Mouse (Mus musculus) small intestine, adult 2 months (tissue): ENCODE results near the gene Eif3a. TPM values are rescaled to one million over a fixed set of nuclear protein-coding genes. Genes with fewer than 3 reads are reported as not detected.

ENCODE experiments used
- H3K27ac ChIP-seq: fragments of 200-500 bp; 2 replicates; pipeline ENCODE4 v1.5.1; 2012; ENCODE audit warnings: low read depth, low read length, control low read depth, inconsistent platforms; ENCODE audit not compliant: insufficient read depth
- H3K27me3 ChIP-seq: fragments of 200-500 bp; 2 replicates; pipeline ENCODE4 v1.6.1; 2012; ENCODE audit warnings: mild to moderate bottlenecking, moderate library complexity, low read length, inconsistent platforms; ENCODE audit not compliant: control insufficient read depth, insufficient read depth
- H3K36me3 ChIP-seq: fragments of 200-500 bp; 2 replicates; pipeline ENCODE4 v1.6.1; 2012; ENCODE audit warnings: mild to moderate bottlenecking, low read length, control low read depth, inconsistent platforms; ENCODE audit not compliant: control insufficient read depth, insufficient read depth
- H3K4me1 ChIP-seq: fragments of 200-500 bp; 2 replicates; pipeline ENCODE4 v1.6.1; 2012; ENCODE audit warnings: low read length, inconsistent platforms, mixed read lengths; ENCODE audit not compliant: control insufficient read depth, insufficient read depth, insufficient read length
- H3K4me3 ChIP-seq: fragments of 200-500 bp; 2 replicates; pipeline ENCODE4 v1.5.1; 2012; ENCODE audit warnings: low read depth, mild to moderate bottlenecking, control low read depth, inconsistent platforms, low read length, moderate library complexity
- CTCF ChIP-seq: fragments of 200-500 bp; IDR thresholded peaks from 2 replicates; pipeline ENCODE4 v1.5.1; 2012; ENCODE audit warnings: low read depth, mild to moderate bottlenecking, control low read depth, inconsistent platforms, low read length, moderate library complexity, mixed read lengths; ENCODE audit not compliant: insufficient replicate concordance, insufficient read length; ENCODE audit errors: extremely low read depth
- POLR2A ChIP-seq: fragments of 200-500 bp; IDR thresholded peaks from 2 replicates; pipeline ENCODE4 v1.6.1; 2012; ENCODE audit warnings: low read depth, mild to moderate bottlenecking, control low read depth, inconsistent platforms, low read length, moderate library complexity
- WGBS: fragments of 180-500 bp; shearing (Covaris S2); methylation state at CpG from one replicate; pipeline ENCODE4 v1.1.7; 2018; 5-methylcytosine and 5-hydroxymethylcytosine counted together
- polyA plus RNA-seq: library from polyadenylated mRNA; depleted of rRNA; stranded (reverse); fragments of >200 nt; gene quantifications from 2 replicates; pipeline ENCODE4 v1.2.3, GENCODE M21; 2012

Eif3a gene
- polyA plus RNA-seq, 1 experiment: 8.5 TPM

GRCm38 (mm10) chr19:60804903-60805302 lies 14.4 kb upstream of the Eif3a start:
- WGBS: 55% methylated on average over 2 of the region's 2 CpGs
- Histone ChIP-seq H3K27me3 (no peaks in the 10 kb centered on the region), H3K27ac (no peak overlapping the region), H3K36me3 (no peaks in the 10 kb centered on the region), H3K4me3 (no peak overlapping the region), H3K4me1 (no peaks in the 10 kb centered on the region)
- TF ChIP-seq CTCF: no peak
- no peak for TF ChIP-seq POLR2A

GRCm38 (mm10) chr19:60799867-60800569 lies 9.6 kb upstream of the Eif3a start:
- Histone ChIP-seq H3K4me3 (no peak overlapping the region), H3K4me1 (no peaks in the 10 kb centered on the region), H3K27me3 (no peaks in the 10 kb centered on the region), H3K36me3 (no peaks in the 10 kb centered on the region), H3K27ac (no peak overlapping the region)
- WGBS: 64% methylated on average over 7 of the region's 7 CpGs
- TF ChIP-seq POLR2A (no peak), CTCF (no peak)

GRCm38 (mm10) chr19:60797415-60797814 lies 7.0 kb upstream of the Eif3a start:
- no peak overlapping the region for H3K4me3 ChIP-seq
- no peaks in the 10 kb centered on the region for H3K36me3 ChIP-seq
- H3K4me1 ChIP-seq: no peaks in the 10 kb centered on the region
- 84% methylated on average over 2 of the region's 2 CpGs for WGBS
- no peaks in the 10 kb centered on the region for H3K27me3 ChIP-seq
- H3K27ac ChIP-seq: no peak overlapping the region
- TF ChIP-seq CTCF: no peak
- no peak for TF ChIP-seq POLR2A

DNA sequence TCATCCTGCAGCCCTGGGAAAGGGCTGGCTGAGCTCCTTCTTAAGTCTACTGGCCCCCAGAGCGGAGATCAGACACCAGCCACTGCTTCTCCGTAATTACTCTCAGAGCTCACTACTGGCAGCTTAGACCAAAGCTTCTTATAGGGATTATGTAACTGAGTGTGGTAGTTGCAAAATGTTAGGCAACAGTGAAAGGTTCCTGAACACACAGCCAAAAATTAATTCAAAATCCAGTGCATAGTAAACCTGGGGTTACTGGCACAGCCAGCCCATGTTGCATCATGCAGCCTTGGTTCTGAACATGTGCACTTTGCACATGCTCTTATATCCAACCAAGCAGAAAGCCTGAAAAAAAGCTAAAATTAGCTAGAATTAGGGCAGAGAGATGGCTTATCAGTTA lies 4.8 kb upstream of the Eif3a start:
- Histone ChIP-seq H3K4me3 (no peak overlapping the region), H3K27me3 (no peaks in the 10 kb centered on the region), H3K36me3 (no peaks in the 10 kb centered on the region), H3K4me1 (no peaks in the 10 kb centered on the region), H3K27ac (no peak overlapping the region)
- no peak for TF ChIP-seq CTCF
- TF ChIP-seq POLR2A: no peak
- WGBS: 93% methylated on average over 2 of the region's 2 CpGs

GRCm38 (mm10) chr19:60793170-60793707 lies 2.8 kb upstream of the Eif3a start:
- WGBS: 84% methylated on average over 2 of the region's 2 CpGs
- no peak for TF ChIP-seq CTCF
- no peak for TF ChIP-seq POLR2A
- H3K27ac ChIP-seq: no peak overlapping the region
- H3K36me3 ChIP-seq: no peaks in the 10 kb centered on the region
- no peaks in the 10 kb centered on the region for H3K27me3 ChIP-seq
- H3K4me3 ChIP-seq: no peak overlapping the region
- H3K4me1 ChIP-seq: no peaks in the 10 kb centered on the region

- Histone ChIP-seq H3K27ac (peak overlapping the region; percentile 98), H3K27me3 (no peaks in the 10 kb centered on the region), H3K4me3 (peak overlapping the region; percentile 83; the same call in 1 of the 2 replicates), H3K36me3 (no peaks in the 10 kb centered on the region), H3K4me1 (peaks cover 2% of the 10 kb centered on the region; the same call in 1 of the 2 replicates)
- 7% methylated on average over 9 of the region's 9 CpGs for WGBS
- no peak for TF ChIP-seq POLR2A
- no peak for TF ChIP-seq CTCF
Measured at GRCm38 (mm10) chr19:60791164-60791563, 706 bp upstream of the Eif3a start.

DNA sequence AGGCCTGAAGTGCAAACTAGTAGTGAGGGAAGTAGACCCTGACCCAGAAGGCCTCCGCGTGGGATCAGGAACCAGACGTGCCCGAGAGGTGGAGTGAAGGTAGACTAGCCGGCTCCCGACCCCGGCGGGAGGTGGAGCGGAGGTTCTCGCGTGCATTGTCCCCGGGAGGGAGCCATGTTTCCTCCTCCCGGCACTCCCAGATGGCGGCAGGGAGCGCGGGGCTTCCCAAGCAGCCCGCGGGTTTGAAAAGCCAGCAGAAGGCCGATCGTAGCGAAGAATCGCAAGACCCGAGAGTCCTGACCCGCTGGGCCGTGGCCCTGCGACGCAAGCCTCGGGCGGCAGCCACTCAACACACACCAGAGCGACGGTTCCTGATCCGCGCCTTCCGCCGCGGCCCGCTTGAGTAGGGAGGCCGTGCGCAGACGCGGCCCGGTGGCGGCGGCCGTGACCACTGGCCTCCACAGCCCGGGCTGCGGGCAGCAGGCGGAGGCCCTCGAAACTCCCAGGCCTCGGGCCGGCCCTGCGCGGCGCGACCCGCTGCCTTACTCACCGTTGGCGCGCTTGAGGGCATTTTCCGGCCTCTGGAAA lies 445 bp downstream of the Eif3a start:
- Histone ChIP-seq H3K4me3 (peak overlapping the region; percentile 83), H3K27me3 (no peaks in the 10 kb centered on the region), H3K4me1 (peaks cover 5% of the 10 kb centered on the region; the same call in 1 of the 2 replicates), H3K36me3 (no peaks in the 10 kb centered on the region), H3K27ac (peak overlapping the region; percentile 82)
- WGBS: under 1% methylated on average over 60 of the region's 60 CpGs
- TF ChIP-seq POLR2A (no peak), CTCF (no peak)
